Mouse (Mus musculus) T-helper 1 cell (primary cell): Measurements from ENCODE around the gene Fntb.

ENCODE experiments used
- in situ Hi-C: fragments of 300-600 bp; cut with MboI, MseI; formaldehyde crosslinking; loops from one replicate; pipeline ENCODE4 v1.15.1; 2025; ENCODE audit warnings: high pct_unique_total_duplicates

Fntb gene

DNA sequence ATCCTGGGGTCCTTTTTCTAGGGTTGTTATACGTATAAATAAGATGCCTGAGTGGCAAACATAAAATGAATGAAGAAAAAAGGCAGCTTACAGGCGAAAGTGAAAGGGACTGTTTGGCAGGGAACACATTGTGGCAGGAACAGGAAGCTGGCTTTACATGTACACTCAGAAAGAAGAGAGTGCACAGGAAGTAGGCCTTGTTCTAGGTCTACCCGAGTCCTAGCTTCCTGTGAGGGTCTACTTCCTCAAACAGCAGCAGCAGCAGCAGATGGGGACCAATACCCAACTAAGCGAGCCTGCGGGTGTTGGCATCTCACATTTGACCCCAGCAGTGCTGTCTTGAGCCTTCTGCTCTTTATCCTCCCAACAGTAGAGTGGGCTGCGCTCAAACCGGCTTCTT, 121.4 kb downstream of the Fntb start:
- in situ Hi-C loops: no loop called here

DNA sequence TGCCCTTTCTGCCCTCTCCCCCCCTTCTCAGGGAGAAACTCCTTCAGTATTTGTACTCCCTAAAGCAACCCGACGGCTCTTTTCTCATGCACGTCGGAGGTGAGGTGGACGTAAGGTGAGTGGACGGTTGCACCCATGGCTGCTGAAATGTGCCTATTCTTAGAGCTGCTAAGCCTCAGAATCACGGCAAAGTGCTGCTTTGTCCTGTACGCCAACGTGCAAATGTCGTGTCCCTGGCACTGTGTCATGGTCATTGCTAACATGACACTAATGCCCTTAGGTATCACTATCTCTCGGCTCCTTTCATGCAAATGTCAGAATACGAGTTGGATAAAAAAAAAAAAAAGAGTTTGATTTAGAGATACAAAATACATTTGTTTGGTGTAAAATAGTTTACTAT, 122.6 kb downstream of the Fntb start:
- in situ Hi-C loops: no loop called here

DNA sequence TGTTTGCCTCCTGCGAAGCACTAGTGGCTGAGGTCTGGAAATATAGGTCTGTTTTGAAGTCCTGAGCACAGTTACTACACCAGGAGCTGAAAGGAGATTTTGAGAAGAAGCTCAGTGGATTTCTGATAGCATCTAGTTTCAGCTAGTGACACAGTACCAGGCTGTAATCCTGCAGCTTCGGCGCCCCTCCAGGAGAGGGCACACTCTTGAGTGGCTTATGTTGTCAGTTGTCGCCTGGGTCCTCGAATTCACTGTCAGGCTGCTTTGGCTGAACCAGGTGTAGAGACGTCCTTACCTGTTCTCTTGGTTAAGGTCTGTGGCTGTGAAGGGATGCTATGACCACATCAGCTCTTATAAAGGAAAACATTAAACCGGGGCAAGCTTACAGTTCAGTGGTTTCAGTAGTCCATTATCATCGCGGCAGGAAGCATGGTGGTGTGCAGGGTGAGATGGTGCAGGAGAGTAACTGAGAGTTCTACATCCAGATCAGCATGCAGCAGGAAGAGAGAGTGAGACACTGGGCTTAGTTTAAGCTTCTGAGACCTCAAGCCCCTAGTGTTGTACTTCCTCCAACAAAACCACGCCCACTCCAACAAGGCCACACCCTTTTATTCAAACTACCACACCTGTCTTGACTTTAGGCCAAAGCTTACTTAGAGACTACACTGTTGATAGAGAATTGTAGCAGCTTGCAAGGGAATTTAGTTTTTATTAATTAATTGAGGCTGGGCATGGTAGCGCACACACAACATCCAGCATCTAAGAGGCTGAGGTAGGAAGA, 124.2 kb downstream of the Fntb start:
- in situ Hi-C loops: no loop called here

DNA sequence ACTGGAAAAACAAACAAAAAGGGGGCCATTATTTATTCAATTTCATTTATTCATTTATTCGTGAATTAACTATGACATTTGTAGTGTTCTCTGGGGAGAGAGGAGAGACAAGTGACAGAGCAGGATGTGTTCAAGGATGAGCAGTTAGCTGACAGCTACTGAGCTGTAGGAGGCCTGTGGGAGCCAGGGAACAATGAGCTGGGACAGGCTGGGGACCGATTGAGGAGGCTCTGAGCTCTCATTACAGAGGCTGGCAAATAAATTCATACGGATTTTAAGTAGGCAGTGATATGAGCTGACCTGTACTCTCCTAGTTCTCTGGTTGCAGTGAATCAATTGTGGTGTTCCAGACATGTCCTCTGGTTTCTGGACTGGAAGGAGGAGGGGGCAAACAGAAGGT, 125.8 kb downstream of the Fntb start:
- in situ Hi-C loops: no loop called here

DNA sequence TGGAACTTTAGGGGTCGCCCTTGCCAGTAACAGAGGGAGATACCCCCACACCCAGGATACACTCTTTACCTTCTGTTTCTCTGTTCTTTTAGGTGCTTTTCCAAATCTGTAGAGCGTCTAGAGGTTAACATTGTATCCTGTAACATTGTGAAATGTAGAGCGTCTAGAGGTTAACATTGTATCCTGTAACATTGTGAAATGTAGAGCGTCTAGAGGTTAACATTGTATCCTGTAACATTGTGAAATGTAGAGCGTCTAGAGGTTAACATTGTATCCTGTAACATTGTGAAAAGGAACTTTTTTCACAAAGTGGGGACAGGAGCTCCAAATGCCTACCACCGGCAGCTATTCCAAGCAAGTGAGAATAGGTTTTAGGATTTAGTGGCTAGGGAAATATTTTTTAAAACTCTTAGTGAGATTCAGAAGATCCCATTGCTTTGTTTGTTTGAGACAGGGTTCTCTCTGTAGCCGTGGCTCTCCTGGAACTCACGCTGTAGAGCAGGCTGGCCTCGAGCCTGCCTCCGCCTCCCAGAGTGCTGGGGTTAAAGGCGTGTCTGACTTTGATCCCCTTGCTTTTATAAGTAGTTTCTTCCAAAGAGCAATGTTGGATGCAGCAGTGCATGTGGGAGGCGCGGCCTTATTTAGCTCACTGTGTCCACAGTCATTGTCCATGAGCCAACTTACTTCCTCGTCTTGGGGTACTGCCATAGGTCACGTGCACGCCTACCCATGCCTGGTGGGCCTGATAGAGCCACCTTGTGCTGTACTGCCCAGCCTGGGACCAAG, 127.7 kb downstream of the Fntb start:
- in situ Hi-C loops: no loop called here

DNA sequence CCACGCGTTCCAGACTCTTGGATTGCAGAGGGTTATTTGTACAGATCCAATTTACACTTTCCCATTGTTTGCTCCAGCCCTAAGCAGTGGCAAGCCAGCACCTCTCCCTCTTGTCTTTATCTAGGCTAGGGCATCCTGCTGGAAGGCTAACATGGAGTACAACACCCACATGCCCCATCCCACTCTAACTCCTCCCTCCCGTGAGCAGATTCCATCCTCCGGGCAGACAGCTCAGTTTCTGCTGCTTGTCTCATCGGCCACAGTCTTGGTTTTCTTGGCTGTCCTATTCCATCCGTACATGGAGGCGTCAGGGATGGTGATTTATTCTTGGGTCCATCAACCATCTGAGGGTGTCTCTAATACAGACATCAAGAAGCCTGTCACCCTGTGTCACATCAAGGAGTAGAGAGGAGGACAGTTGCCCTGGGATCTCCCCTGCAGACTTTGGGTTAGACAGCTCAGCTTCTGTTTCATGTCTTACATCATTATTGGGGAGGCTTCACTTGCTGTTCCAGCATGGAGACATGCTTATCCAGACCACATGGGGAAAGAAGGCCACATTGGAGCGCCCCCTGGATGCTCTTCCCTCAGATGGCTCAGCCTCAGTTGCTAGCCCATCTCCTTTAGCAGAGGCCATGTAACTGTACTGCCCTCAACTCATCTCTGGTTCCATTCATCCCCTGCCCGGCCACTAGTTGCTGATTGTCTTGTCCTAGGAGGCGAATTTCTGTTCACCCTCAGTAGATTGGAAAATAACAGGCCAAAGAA, 129.6 kb downstream of the Fntb start:
- in situ Hi-C loops: no loop called here

DNA sequence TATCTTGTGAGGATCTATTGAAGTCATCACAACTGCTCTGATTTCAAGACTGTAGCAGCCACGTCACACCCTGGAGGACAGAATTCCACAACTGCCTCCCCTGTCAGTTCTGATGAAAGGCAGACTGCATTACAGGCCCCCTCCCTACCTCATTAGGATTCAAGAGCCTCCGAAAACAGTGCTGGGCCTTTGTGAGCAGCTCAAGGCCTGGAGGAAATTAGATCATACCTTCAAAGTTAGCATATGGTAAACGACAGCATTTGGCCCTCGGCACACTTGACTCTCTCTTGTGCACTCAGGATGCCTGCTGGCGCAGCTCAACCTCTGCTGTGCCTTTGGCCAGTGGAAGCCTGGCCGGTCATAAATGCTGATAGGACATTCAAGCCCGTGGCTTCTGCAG, 130.4 kb downstream of the Fntb start:
- in situ Hi-C loops: no loop called here

DNA sequence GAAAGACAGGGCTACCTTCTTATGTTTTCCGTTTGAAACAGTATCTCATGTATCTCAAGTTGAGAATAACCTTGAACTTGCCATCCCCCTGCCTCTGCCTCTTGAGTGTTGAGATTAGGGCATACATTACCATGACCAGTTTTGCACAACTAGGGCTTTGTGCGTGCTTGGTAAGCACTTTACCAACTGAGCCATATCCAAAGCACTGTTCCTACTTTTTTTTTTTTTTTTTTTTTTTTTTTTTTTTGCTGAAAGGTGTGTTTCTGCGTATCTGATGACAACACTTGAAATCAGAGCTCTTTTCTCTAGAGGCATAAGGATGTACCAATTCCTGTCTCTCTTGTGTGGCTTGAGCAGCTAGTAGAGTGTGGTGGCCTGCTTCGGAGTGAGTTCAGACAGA, 131.2 kb downstream of the Fntb start:
- in situ Hi-C loops: no loop called here

DNA sequence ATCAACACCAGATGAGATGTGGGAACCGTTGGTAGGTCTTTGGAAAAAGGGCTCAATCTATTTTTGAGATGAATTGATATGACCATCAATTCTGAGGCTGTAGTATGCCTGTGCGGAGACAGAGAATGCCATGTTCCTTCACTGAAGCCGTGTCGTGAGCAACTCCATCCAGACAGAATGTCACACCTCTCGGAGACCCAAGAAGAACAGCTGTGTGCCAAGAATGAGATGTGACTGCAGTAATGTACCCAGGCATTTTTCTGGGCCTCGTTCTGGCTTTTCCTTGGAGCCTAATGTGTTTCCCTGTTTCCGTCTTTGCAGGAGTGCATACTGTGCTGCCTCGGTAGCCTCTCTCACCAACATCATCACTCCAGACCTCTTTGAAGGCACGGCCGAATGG, 131.6 kb downstream of the Fntb start:
- in situ Hi-C loops: no loop called here

DNA sequence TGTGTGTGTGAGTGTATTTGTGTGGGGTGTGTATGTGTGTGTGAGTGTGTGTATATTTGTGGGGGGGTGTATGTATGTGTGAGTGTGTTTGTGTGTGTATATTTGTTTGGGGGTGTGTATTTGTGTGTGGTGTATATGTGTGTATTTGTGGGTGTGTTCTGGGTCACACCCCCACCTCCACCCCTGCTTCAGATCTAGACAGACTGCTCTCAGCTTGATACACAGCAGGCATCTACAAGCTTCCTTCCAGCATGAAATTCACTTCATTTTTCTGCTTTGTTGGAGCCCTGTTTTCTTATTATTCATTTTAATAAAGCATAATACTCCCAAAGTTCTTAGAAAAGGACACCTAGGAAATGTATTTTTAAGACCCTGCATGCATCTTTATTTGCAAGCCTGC, 132.8 kb downstream of the Fntb start:
- in situ Hi-C loops: no loop called here

DNA sequence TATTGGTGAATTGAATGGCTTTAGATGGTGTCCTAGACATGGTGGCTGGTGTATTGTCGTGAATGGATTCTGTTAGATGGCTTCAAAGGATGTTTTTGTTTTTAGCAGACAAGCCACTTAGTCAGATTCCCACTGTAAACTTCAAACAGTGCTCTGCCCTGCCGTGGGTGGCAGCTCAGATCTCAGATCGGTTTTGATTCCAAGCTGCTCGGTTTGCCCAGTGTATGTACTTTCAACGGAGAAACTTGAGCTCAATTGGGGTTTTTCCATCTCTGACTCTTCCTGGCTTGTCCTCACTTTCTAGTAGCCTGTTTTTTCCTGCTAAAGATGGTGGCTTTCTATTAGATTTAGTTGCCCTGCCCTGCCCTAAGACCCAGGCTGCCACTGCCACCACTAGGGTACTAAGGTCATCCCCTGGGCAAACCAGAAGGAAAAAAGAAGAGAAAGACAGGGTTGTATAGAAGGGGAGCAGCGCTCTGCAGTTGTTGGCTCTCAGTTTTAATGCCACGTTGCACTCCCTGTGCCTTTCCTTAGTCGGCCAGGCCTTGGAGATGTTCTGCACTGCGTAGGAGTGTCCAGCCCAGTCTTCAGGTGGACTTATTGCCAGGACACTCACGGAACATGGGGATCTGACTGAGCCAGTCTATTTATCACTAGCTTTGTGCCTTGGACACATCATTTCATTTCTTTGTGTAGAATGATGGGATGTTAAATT, 134.0 kb downstream of the Fntb start:
- in situ Hi-C loops: no loop called here

DNA sequence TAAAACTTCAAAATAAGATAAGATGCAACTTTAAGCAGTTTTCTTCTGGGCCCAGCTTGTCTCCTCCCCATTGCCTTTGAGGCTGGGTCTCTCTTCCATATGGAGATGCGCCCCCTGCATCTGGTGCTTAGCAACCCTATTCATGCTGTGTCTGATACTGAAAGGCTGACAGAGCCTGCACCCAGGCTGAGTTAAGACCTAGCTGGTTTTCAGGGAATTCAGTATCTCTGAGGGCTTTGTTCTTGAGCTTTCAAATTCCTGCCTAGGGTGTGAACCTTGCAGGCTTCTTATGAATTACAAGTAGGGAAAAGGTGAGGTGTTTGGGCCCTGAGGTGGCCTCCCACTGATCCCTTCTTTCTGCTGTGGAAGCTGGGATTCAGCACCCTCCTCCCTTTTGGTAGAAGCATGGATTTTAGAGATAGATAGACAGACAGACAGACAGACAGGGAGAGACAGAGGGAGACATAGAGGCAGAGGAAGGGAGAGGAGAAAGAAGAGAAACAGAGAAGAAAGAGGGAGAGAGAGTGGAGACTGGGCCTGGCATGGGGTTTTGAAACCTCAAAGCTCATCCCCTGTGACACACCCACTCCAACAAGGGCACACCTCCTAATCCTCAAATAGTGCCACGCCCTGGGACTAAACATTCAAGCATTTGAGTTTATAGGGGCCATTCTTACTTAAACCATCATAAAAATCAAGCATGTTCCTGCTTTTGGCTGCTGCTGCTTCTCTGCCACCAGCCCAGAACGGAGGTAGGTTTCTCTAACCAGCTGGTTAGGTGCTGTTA, 136.3 kb downstream of the Fntb start:
- in situ Hi-C loops: no loop called here

DNA sequence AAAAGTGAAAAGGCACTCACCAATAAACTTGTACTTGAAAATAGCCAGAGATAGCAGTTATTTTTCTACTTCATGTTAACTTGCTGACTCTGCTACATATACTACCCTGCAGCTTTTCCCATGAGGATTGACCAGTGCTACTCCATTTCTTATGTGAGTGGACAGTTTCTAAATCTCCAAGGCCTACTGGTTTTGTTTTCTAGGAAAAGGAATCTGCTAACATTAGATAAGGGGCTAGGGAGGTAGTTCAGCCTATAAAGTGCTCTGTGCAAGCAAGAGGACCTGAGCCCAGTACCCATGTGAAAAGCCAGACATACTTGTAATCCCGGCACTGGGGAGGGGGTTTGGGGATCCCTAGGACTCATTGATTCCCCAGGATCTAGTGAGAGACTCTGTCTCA, 140.9 kb downstream of the Fntb start:
- in situ Hi-C loops: no loop called here

DNA sequence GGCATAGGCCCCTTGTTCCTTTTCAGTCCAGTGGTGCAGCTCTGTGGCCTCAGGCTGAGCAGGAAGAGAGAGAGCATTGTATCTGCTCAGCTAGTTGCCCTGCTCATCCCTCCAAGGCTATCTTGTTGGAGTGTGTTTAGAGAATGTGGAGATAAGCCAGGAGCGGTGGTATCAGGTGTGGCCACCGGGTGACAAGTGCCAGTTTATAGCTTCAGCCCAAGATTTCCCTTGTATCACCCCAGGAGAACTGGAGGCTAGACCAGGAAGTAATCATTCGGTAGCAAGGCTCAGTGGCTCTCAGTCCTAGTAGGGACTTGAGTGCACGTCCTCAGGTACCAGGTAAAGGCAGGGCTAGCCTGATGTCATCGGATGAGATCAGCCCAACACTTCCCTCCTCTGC, 143.8 kb downstream of the Fntb start:
- in situ Hi-C loops: no loop called here

DNA sequence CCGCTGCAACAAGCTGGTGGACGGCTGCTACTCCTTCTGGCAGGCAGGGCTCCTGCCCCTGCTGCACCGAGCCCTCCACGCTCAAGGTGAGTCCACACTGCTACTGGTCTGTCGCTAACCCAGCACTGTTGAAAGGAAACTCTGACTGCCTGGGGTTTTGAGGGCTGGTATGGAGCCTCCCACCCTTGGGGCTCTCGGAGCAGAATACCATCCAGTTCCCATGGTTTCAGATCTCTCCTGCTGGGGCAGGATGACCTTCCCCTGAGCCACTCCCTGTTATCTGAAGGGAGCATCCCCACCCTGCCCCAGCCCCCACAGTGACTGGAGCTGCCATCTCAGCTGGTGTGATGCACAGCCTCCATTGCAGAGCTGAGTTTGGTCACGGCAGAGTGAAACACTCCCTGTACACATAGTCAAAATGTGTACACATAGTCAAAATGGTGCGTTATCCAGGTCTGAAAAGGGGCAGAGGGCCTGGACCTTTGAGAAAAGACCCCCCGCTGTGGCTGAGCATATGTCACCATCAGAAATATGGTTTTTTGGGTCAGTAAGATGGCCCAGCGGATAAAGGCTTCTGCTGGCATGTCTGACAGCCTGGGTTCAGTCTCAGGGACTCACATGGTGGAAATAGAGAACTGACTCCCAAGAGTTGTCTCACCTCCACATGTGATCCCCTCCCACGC, 145.0 kb downstream of the Fntb start:
- in situ Hi-C loops: no loop called here

DNA sequence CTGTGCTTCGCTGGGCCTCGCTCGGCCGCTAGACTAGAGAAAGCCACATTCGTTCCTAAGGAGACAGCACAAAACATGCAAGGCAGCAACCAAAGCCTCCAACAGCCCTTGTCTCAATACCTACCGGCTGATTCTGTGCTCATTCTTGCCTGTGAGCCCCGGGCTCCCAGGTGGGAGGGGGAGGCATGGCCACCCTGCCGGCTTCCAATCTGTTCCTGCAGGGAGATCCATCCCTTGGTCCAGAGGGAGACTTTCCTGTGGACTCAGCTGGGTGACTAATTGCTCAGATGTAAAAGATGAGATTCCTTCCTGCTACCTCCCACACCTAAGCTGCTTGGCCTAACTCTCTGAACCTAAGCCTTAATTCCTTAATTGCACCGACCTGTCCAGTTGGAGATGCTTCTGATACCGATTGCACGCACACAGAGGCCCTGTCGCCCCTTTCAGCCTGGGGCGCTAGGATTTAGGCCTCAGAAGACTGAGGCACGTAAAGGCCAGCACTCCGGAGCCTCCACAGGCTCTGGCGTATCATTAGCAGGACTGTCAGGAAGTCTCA, 145.9 kb downstream of the Fntb start:
- in situ Hi-C loops: no loop called here

DNA sequence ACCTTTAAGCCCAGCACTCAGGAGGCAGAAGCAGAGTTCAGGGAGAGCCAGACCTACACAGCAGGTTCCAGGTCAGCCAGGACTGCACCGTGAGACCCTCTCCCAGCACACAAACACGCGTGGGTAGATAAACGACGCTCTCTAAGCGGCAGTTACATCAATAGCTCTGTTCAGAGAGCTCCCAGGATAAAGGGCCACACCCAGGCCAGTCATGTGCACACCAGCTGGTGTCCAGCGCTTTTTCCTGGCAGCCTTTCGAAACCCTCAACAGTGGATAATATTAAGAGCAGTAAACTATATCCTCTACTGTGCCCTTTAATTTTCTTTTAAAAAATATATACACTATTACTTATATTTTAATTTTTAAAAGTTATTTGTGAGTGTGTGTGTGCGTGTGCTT, 146.8 kb downstream of the Fntb start:
- in situ Hi-C loops: no loop called here

DNA sequence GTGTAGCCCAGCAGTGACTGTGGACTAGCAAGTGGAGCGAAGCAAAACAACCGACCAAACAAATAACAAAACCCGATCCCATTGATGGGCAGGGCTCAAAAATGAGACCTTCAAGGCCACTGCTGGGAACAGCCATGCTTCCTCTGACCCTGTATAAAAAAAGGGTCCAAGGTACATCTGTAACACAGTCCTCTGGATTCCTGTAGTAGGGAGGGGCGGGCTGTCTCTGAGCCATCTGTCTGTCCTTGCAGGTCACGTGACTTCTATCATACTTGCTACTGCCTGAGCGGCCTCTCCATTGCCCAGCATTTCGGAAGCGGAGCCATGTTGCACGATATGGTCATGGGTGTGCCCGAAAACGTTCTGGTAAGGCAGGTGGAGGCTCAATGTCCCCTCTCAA, 150.8 kb downstream of the Fntb start:
- in situ Hi-C loops: no loop called here

DNA sequence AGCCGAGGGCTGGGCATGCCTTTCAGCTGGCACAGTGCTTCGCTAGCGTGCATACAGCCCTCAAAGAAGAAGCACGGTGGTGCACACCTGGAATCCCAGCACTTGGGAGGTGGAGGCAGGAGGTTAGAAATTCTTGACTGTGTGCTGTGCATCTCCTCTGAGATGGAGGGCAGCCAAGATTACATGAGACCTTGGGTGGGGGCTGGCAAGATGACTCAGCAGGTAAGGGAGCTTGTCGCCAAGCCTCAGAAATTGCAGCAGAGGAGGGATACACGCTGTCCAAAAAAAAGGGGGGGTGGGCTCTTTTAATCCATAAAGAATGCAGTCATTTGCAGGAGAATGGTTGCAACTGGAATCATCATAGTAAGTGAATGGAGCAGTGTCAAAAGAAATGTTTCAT, 152.7 kb downstream of the Fntb start:
- in situ Hi-C loops: no loop called here

DNA sequence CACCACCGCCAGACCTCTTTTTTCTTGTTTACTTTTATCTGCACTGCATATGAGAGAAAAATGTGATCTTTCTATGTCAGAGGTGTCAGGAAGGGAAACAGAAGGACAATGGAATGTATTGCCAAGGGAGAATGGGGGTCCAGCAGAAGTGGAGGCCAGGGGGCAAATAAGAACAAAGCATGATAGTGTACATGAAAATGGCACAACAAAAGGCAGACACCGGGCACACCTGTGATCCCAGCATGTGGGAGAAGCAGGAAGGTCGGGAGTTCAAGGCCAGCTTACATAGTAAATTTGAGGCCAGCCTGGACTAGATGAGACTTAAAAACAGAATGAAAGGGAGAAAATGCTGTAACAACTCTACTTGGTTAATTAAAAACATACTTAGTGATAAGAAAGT, 153.5 kb downstream of the Fntb start:
- in situ Hi-C loops: no loop called here
